Mouse (Mus musculus) megakaryocyte, adult 5-6 weeks (primary cell): ENCODE data around the gene Nt5c1a. TPM values are rescaled to one million over a fixed set of nuclear protein-coding genes. Genes with fewer than 3 reads are reported as not detected.
A peak's percentile ranks its signal among the peaks of the same experiment; 100 is the strongest.

Experiments used
- ATAC-seq: 2 replicates; pipeline ENCODE4 v1.8.0; 2016; ENCODE audit warnings: mild to moderate bottlenecking, inconsistent platforms; ENCODE audit not compliant: poor library complexity, severe bottlenecking
- total RNA-seq, 2 experiments: library from RNA; stranded (forward) in 1 of 2; stranded (reverse) in 1 of 2; fragments of 153-499, 151-499 nt in 1 of 2; fragments of 221-1000, 200-1000 nt in 1 of 2; gene quantifications; 2 replicates each; pipeline versions ENCODE4 v1.2.3 to v1.2.4; 2015 to 2017

Gene Nt5c1a
- total RNA-seq, 2 experiments from 2014 or later: not detected

DNA sequence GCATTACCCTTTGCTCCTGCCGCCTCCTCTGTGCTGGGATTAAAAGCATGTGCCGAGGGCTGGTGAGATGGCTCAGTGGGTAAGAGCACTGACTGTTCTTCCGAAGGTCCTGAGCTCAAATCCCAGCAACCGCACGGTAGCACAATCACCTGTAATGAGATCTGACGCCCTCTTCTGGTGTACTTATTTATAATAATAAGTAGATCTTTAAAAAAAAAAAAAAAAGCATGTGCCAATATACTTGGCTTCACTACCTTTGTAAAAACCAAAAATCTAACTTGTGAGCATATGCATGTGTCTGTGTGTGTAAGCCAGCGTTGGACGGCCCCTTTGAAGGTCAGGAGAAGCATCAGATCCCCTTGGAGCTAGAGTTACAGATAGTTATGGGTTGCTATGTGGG lies 9.7 kb downstream of the Nt5c1a start:
- no peak for ATAC-seq

DNA sequence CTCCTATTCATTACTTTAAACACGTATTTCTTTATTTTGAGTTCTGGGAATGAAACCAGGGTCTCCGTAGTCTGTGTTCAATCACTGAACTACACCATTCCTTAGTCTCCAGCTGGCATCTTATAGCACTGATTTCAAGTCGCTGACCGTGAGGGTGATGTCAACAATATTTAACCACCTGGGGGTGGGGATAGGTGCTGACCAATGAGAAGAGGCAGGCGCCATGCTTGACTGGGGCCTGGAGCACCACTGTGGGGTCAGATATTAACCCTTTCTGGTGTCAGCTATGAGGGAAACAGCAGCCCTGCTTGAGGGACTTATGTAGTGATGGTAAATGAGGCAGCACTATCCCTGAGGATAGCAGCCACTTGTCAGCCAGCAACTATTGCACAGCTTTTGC lies 10.1 kb downstream of the Nt5c1a start:
- ATAC-seq: no peak

DNA sequence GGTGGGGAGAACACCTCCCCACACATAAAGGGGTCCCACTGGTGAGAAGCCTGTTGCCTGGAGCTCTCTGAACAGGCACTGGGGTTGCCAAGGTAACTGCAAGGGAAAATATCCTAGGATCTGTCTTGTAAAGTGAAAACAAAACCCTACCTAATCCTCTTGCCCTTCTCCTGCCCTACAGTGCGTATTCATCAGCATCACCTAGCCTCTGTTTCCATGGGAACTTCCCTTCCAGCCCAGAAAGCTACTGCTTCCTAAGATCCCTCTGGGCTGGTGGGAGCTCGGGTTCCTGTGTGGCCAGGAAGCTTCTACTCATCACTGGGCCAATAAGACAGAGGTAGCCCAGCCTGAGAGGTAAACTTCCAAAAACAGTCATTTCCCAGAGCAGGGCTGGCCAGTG lies 11.0 kb downstream of the Nt5c1a start:
- ATAC-seq: no peak

DNA sequence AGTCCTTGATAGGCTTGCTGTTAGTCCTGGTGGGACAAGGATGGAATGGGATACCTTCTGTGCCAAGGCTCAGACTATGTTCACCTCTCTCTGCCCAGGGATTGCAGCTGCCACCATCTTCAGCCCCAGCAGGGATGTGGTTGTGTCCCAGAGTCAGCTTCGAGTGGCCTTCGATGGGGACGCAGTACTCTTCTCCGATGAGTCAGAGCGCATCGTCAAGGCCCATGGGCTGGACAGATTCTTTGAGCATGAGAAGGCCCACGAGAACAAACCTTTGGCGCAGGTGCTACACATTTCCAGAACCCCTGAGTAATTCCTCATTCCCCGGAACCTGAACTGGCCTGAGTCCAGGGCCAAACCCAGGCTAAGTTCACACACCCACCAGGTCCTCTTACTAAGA lies 12.7 kb downstream of the Nt5c1a start:
- no peak for ATAC-seq

DNA sequence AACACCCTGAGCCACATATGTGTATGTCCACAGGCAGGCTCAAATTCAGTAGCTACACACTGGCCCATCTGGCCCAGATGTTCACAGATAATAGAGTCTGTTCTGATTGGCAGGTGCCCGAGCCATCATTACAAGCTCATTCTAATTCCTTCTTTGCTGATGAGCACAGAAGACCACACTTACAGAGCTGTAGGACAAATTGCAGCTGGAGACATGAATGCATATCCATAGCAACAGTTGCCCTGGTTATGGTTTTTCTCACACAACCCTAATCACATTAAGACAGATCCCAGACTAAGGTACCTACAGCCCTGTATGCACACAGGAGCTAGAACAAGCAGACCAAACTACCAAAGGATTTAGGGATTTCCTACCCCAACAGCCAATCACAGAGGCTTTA lies 14.1 kb downstream of the Nt5c1a start:
- ATAC-seq: no peak

DNA sequence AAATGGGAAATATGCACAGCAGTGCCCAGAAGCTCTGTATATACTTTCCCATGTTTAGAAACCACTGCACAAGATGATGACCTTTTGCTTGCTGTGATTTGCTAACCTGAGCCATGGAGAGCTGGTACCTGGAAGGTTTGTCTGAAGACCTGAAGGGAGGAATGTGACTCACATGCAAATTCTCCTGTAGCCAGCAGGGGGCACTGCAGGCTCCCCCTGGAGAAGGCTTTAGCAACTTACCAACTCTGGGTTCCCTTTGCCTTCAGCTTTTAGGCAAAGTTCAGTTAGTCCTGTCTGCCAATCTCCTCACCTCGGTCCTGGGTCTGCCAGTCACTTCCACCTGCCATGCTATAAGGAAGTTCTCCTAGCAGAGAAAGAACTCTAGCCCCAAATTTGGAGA lies 15.5 kb downstream of the Nt5c1a start:
- peak; percentile 62; the same call in 1 of the 2 replicates for ATAC-seq

DNA sequence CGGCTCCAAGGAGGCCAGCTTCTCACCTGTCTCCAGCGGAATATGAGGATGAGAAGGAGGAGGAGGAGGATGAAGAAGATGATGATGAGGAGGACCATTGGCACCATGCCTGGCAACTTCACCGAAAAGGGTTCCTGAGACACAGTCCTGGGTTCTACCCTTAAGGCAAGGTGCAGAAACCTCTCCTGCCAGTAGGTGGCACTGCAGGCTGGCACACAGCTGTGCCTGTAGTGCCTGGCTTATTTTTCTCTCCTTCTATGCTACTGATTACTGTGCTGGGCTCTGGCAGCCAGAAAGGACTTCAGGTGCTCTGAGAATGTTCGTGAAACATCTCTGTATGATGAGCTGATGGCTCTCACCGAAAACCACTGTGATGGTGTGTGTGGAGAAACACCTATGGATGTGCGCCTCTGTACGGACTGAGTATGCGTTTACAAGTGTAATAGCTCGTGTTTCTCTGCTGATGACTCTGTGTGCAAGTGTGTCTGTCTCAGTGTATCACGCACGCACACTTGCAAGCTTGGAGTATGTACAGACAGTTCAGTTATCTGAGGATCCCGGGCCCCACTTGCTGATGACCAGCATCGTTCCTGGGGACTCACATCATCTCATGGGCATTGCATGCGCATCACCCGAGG lies 18.5 kb downstream of the Nt5c1a start:
- peak; percentile 74 for ATAC-seq

DNA sequence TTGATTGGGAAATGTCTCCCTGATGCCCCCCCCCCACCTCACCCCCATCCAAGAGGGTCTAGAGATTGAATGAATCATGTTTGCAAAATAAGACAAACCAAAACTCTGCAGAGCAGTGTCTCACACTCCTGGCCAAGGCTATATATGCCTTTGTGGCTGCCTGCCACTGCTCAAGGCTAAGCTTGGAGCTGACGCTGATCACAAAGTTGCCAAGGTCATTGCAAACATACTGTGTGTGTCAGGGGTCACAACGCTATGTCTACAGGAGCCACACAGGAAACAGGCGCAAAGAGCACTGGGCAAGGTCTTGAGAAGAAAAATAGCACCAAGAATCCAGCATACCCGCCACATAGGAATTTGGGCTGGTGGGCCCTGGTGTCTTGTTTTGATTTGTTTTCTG lies 19.3 kb downstream of the Nt5c1a start:
- no peak for ATAC-seq

DNA sequence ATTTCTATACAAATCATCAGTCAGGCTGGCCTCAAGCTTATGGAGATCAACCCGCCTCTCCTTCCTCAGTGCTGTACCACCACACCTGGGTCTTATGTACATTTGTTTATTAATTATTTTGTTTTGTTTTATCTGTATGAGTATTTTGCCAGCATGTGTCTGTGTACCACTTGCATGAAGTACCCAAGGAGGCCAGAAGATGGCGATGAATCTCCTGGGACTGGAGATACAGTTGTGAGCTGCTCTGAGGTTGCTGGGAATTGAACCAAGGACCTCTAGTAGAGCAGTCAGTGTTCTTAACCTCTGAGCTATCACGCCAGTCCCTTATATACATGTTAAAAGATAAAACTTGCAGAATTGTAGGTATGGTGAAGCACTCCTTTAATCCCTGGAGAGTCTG lies 22.0 kb downstream of the Nt5c1a start:
- ATAC-seq: 0 out of 2 replicates have a peak, but pooled peaks have one; percentile 33

DNA sequence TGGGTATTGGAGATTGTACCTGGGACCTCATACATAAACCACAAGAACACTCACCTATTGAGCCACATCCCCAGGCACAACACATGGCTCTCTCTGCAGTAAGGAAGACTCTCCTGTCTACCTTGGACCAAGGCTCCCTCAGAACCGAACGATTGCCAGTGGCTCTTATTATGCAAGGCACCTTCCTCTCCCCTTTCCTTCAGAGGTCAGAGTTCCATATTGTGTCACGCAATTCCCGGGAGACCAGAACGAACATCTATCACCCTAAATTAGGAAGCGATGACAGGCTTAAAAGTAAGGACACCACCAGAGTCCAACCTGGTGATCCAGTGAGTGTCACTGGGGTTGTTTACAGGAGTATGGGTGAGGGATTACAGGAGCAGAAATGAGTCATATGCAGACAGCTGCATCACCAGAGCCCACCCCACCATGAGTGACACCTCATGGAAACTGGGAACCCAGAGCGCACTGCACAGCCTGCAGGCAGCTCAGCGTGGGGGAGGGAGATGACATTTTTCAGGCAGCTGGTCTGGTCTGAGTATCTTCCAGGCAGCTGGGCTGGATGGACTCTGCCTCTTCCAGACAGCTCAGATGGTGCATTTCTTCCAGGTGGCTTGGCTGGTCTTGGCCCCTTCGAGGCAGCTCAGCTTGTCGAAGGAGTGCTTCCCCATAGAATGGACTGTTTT lies 24.6 kb downstream of the Nt5c1a start:
- ATAC-seq: no peak

DNA sequence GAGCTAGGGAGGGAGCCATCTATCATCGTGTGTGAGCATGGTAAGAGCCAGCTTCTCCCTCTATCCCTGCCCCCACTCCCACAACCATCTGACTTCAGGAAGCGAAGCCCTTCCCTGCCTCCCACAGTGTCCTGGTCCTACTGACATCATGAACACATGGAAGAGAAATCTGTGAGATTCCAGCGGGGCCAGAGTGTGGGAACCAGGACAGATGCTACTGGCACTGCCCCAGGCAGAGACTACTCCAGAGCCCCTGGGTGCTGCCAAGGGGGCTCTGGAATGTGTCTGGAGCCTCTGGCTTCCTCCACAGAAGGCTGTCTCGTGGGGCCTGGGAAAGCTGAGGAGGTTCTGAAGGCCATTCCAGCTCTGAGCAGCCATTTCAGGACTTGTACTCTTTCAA lies 26.4 kb downstream of the Nt5c1a start:
- no peak for ATAC-seq

DNA sequence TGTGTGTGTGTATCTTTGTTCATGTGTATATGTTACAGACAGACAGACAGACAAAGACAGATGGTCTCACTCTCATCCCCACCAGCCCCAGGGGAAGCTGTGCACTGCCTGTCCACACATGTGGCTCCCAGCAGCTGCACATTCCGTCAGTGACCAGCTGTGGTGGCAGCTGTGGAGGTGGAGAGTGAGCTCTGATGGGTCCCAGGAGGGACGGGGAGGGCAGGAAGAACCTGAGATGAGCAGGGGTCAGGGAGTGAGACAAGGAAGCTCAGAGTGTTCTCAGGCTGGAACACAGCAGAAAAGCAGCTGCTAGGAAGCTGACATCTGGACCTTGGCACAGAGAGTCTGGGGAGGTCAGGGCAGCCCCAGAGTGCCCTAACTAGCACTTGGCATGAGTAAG lies 27.0 kb downstream of the Nt5c1a start:
- ATAC-seq: no peak

DNA sequence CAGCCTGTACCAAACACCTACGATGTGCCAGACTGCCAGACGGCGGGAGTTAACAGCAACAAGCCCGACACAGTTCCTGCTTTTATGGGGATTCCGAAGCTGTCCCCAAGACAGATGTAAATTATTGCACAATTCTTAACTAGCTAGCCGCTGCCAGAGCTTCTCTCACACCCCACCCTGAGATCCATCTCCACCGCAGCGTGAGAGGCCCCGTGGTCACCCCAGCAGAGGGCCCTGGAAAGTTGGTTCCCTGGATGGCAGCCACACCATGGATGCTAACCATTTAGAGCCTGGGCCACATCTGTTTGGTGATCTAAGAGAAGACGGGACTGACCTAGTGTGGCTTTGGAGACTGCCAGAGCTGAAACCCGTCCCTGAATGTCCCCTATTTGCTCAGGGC lies 27.9 kb downstream of the Nt5c1a start:
- no peak for ATAC-seq

DNA sequence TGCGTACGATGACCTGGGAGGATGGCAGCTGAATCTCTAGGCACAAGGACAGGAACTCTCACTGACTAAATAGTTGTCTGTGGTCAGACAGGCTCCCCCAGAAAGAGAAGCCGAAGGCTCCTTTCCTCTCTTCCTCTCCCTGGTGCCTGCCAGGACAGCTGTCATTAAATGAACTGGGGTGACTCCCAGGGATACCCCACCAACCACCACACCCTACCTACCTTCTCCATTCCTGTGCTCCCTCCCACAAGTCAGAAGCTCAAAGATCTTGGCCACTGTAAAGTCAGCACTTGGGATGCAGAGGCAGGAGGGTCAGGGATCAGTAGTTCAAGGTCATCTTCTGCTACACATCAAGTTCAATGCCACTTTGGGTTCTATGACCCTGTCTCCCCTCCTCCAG lies 31.5 kb downstream of the Nt5c1a start:
- ATAC-seq: peak; percentile 24; the same call in 1 of the 2 replicates

DNA sequence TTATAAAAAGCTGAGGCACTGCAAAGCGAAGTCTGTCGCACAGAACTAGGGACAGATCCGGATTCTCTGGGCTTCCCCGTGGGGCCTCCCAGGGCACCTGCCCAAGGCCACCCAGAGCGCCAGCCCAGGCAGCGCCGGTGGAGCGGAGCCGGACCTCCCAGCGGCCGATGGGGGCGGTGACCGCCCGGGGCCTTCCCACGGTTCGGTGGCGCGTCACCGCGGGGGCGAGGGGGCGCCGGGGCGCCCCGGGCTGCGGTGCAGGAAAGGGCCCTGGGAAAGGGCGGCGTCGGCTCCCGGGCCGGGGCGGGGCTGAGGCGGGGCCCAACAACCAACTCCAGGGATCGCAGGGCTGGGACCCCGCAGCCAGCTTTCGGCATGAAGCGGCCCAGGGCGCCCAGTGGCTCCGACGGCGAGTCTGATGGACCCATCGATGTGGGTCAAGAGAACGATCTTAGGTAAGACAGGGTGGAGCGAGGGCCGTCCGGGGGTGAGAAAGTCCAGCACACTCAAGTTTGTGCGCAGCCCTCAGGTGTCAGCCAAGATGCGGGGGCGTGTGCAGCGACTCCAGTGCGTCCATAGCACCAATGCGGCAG lies 32.3 kb downstream of the Nt5c1a start, which contains the start of gene Heyl:
Gene Heyl (plus strand): TSS at position 65 of the 593 bp plus-strand sequence.
- no peak for ATAC-seq

DNA sequence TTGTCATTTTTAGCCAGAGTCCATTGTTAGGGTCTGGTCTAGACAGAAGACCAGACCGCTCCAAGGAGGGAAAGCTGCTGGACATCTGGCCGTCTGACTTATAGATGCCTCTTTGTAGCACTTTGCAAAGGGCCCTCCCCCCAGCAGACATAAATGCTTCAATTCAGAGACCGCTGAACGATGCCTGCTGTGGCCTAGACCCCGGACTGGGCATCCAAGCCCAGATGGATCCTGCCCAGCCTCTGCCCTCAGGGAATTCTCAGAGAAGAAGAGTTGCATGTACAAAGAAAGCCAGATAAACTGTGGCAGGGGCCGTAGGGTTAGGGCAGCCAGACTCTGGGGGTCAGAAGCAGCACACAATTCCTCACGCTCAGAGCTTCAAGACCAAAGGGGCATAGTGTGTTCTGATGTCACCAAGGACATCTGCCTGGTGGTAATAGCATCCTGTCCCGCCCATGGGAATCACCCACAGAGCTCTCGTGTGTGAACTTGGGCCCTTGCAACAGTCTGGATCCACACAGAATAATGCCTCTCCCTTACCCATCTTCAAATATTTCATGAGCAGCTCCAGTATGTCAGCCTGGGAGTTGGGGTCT lies 34.6 kb downstream of the Nt5c1a start:
- ATAC-seq: no peak

DNA sequence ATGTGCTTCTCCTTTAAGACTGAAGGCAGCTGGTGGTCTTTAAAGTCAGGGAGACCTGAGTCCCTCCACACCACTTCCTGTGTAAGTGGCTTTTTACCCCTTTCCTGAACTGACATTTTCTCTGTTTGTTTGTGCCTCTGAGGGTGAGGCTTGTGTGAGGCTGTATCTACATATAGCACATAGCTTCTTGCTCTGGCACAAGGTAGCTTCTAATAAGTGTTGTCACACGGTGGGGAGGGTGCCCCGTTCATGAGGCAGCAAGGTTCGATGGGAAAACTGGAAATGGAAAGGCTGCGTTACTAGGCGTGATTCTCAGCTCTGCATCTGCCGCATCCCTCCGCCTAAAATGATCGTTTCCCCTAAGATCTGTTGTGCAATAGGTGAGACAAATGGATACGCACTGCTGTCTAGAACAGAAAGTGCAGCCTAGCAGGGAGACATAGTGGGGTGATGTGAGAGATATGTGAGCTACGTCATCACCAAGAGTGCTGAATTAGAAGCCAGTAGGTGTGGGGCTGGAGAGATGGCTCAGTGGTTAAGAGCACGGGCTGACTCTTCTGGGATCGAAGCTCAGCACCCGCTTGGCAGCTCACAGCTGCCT lies 35.2 kb downstream of the Nt5c1a start:
- no peak for ATAC-seq

DNA sequence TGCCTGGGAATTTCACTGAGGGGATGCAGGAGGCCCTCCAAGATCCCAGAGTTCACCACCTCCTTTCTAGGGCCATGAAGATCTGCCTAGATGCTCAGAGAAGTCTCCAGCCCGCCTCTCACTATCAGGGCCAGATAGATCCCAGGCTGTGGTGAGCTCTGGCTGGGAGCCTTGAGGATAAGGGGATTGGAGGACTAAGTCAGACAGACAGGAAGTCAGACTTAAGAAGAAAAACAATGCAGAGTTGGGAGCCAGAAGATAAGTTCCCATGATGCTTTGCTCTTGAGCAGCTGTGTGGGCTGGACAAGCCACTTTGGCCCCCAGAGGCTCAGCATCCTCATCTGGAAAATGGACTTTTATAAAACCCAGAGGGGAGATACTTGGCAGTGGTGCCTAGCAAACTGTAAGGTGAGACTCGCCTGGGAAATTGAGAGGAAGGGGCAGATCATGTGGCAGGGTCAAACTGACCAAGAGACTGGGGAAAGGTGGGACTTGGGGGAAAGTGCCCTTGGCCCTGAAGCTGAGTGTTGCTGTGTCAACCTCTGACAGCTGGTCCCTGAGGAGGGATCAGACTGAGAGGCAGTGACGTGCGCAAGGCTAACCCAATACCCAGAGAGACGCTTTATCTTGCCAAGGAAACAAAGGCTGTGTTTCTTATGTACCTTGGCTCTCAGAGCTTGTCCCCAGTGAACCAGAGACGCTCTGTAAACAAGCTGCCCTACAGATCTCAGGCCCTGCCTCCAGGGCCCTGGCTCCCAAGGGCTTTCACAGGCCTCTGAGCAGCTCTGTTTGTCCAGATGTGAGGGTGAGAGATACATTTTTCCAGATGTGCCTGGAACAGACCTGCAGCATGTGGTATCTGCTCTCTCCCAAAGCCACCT lies 36.3 kb downstream of the Nt5c1a start:
- no peak for ATAC-seq

DNA sequence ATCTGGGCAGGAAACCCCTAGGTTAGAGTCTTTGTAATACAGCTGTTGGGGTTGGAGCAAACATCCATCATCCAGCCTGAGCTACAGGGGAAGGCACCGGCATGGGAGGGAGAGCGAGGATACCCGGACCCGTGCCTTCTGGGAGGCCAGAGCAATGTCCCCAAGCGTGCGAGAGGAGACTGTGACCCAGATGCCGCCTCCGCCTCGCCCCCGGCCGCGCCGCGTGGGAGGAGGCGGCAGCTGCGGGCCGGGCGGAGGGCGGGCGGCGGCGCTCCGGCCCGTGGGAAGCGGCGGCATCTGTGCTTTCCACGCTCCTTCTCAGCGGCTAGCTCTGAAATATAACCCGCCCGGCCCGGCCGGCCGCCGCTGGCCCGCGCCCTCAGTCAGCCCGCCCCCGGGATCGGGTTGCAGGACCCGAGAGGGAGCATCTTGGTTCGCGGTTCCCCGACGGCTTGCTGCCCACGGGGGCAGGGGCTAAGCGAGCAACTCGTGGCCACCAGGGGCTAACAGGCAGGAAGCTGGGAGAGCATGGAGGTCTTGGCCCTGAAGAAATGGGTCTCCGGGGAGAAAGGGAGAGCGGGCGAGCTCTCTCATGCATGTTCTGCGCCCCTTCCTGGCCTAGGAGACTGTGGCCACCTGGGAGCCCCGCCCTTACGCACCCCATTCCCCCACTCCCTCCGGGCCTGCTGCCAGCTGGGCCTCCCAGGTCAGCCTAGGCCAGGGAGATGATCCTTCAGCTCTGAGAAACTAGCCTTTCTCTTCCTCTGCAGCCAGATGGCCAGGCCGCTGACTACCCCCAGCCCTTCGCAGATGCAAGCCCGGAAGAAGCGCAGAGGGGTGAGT lies 38.3 kb downstream of the Nt5c1a start:
- no peak for ATAC-seq

DNA sequence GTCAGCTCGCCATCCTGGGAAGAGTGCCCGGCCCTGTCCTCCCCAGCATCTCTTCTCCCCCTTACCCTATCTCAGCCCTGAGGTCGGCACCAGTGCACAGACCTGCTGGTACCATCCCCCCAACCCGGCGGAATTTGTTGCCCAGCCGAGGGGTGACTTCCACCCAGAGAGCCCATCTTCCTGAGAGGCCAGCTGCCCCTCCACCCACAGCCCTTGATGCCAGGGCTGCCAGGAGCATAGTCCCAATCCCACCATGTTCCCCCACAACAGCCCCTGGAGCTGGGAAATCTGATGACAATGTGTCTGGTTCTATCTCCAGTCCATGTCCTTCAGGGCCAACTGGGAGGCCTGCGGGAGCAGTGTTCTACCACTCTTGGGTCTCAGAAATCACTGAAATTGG lies 44.9 kb downstream of the Nt5c1a start:
- ATAC-seq: no peak
